Mouse (Mus musculus) midbrain, embryonic 15.5 days (tissue): ENCODE measurements at regions not wholly inside any gene's neighbourhood (a gene's known extent, or its start where the extent isn't known, plus 50 kb on each side); places are given as distances from the start of the nearest gene placed in this dataset.

Source experiments
- ATAC-seq: fragments of 200-750 bp; cut with Nextera tagmentation; replicated peaks from 2 replicates; pipeline ENCODE4 v1.8.0; 2017; ENCODE audit warnings: moderate TSS enrichment
- H3K27ac ChIP-seq: fragments of 300-500 bp; sonication (generic); 2 replicates; pipeline ENCODE4 v1.5.1; 2015; ENCODE audit warnings: mild to moderate bottlenecking, inconsistent platforms
- H3K27me3 ChIP-seq: fragments of 300-500 bp; sonication (generic); replicated peaks from 2 replicates; pipeline ENCODE4 v1.6.1; 2015; ENCODE audit warnings: inconsistent platforms
- H3K36me3 ChIP-seq: fragments of 300-500 bp; sonication (generic); replicated peaks from 2 replicates; pipeline ENCODE4 v1.6.1; 2015; ENCODE audit warnings: inconsistent platforms
- H3K4me1 ChIP-seq: fragments of 300-500 bp; sonication (generic); 2 replicates; pipeline ENCODE4 v1.6.1; 2015; ENCODE audit warnings: inconsistent platforms
- H3K4me2 ChIP-seq: fragments of 300-500 bp; sonication (generic); 2 replicates; pipeline ENCODE4 v1.6.1; 2015; ENCODE audit warnings: inconsistent platforms, mild to moderate bottlenecking, moderate library complexity
- H3K4me3 ChIP-seq: fragments of 300-500 bp; sonication (generic); 2 replicates; pipeline ENCODE4 v1.5.1; 2015; ENCODE audit warnings: mild to moderate bottlenecking, inconsistent platforms
- H3K9ac ChIP-seq: fragments of 300-500 bp; sonication (generic); 2 replicates; pipeline ENCODE4 v1.6.1; 2015; ENCODE audit warnings: mild to moderate bottlenecking, inconsistent platforms
- H3K9me3 ChIP-seq: fragments of 300-500 bp; sonication (generic); 2 replicates; pipeline ENCODE4 v1.6.1; 2016; ENCODE audit warnings: inconsistent platforms
- WGBS: fragments of 180-500 bp; shearing (Covaris S2); methylation state at CpG from one replicate; pipeline ENCODE4 v1.1.7; 2015; ENCODE audit warnings: mixed read lengths; 5-methylcytosine and 5-hydroxymethylcytosine counted together

GRCm38 (mm10) chr1:149010767-149011166 lies 950.3 kb downstream of the Pla2g4a start:
- H3K9me3 ChIP-seq = no peaks in the 10 kb centered on the region
- H3K36me3 ChIP-seq = no peaks in the 10 kb centered on the region
- ATAC-seq = no peak
- no peak overlapping the region for H3K4me2 ChIP-seq
- no peak overlapping the region for H3K27ac ChIP-seq
- H3K9ac ChIP-seq = no peak overlapping the region
- no peak overlapping the region for H3K4me3 ChIP-seq
- no peaks in the 10 kb centered on the region for H3K4me1 ChIP-seq
- no peaks in the 10 kb centered on the region for H3K27me3 ChIP-seq

- no peak overlapping the region for H3K9ac ChIP-seq
- H3K27me3 ChIP-seq = no peaks in the 10 kb centered on the region
- no peak overlapping the region for H3K27ac ChIP-seq
- WGBS = 68% methylated on average over 3 of the region's 3 CpGs
- H3K36me3 ChIP-seq = no peaks in the 10 kb centered on the region
- no peaks in the 10 kb centered on the region for H3K9me3 ChIP-seq
- ATAC-seq = peak; percentile 50; the same call in 1 of the 2 replicates
- H3K4me1 ChIP-seq = no peaks in the 10 kb centered on the region
- no peak overlapping the region for H3K4me2 ChIP-seq
- no peak overlapping the region for H3K4me3 ChIP-seq
Observed at GRCm38 (mm10) chr1:149000092-149000491, 961.0 kb downstream of the Pla2g4a start.

GRCm38 (mm10) chr1:148993586-148993985 lies 967.5 kb downstream of the Pla2g4a start:
- no peak overlapping the region for H3K9ac ChIP-seq
- H3K27me3 ChIP-seq = no peaks in the 10 kb centered on the region
- H3K4me2 ChIP-seq = no peak overlapping the region
- no peak overlapping the region for H3K27ac ChIP-seq
- H3K4me3 ChIP-seq = no peak overlapping the region
- no peaks in the 10 kb centered on the region for H3K36me3 ChIP-seq
- ATAC-seq = peak; percentile 62; the same call in 1 of the 2 replicates
- H3K4me1 ChIP-seq = no peaks in the 10 kb centered on the region
- WGBS = 61% methylated on average over 1 of the region's 1 CpGs
- H3K9me3 ChIP-seq = no peaks in the 10 kb centered on the region

DNA sequence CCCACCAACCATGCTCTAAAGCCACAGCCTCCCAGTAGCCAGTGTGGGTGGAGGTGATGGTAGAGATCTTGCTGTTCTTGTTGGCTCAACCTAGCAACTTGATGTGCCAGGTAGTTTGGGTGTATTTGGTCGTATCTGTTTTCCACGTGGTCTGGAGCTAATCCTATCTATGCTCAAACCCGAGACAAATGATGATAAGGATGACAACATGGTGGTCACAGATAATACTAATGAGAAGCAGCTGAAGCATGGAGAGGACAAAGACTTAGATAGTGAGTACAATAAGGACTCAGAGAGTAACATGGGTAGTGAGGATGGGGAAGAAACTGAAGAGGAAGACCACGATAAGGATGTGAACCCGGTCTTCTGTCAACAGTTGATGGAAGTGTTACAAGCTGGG lies 983.7 kb downstream of the Pla2g4a start:
- no peaks in the 10 kb centered on the region for H3K27me3 ChIP-seq
- no peak overlapping the region for H3K4me2 ChIP-seq
- H3K4me3 ChIP-seq = no peak overlapping the region
- H3K9me3 ChIP-seq = no peaks in the 10 kb centered on the region
- no peak for ATAC-seq
- WGBS = 93% methylated on average over 5 of the region's 5 CpGs
- H3K27ac ChIP-seq = no peak overlapping the region
- H3K36me3 ChIP-seq = no peaks in the 10 kb centered on the region
- no peak overlapping the region for H3K9ac ChIP-seq
- no peaks in the 10 kb centered on the region for H3K4me1 ChIP-seq

DNA sequence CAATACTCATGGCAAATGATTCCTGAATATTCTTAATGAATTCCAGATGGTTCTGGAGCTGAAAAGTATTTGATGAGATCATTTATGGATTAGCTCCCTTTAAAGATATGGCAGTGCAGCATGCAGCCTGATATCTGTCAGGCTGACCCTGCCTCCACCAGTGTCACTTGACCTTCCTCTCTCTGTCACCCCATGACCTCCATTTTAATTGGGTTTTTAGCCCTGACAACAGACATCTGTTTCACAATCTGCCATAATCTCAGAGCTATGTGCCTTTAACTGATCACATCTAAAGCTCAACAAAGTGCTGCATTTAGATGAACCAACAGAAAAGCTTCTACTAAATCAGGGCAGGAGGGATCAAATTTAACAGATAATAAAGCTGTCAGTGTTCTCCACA lies 995.7 kb downstream of the Pla2g4a start:
- no peak overlapping the region for H3K4me2 ChIP-seq
- H3K4me1 ChIP-seq = no peaks in the 10 kb centered on the region
- no peak for ATAC-seq
- no peak overlapping the region for H3K4me3 ChIP-seq
- no peak overlapping the region for H3K9ac ChIP-seq
- H3K9me3 ChIP-seq = no peaks in the 10 kb centered on the region
- H3K27ac ChIP-seq = no peak overlapping the region
- no peaks in the 10 kb centered on the region for H3K27me3 ChIP-seq
- no peaks in the 10 kb centered on the region for H3K36me3 ChIP-seq

DNA sequence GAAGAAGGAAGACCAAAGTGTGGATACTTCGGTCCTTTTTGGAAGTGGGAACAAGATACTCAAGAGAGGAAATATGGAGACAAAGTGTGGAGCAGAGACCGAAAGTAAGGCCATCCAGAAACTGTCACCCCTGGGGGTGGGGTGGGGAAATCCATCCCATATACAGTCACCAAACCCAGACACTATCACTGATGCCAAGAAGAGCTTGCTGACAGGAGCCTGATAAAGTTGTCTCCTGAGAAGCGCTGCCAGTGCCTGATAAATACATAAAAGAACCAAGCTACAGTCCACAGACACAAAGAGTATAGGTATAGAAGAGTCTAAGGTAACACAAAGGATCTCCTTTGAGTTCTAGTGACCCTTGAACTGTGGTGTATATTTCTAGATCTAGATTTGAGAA lies 1026.7 kb downstream of the Pla2g4a start:
- Histone ChIP-seq H3K9ac (no peak overlapping the region), H3K27ac (no peak overlapping the region), H3K4me1 (no peaks in the 10 kb centered on the region), H3K36me3 (no peaks in the 10 kb centered on the region), H3K9me3 (no peaks in the 10 kb centered on the region), H3K27me3 (no peaks in the 10 kb centered on the region), H3K4me2 (no peak overlapping the region), H3K4me3 (no peak overlapping the region)
- WGBS = 89% methylated on average over 3 of the region's 3 CpGs
- no peak for ATAC-seq

- no peak overlapping the region for H3K27ac ChIP-seq
- no peak overlapping the region for H3K9ac ChIP-seq
- no peak overlapping the region for H3K4me2 ChIP-seq
- 71% methylated on average over 2 of the region's 2 CpGs for WGBS
- no peak overlapping the region for H3K4me3 ChIP-seq
- ATAC-seq = no peak
- H3K36me3 ChIP-seq = no peaks in the 10 kb centered on the region
- H3K27me3 ChIP-seq = no peaks in the 10 kb centered on the region
- no peaks in the 10 kb centered on the region for H3K9me3 ChIP-seq
- H3K4me1 ChIP-seq = no peaks in the 10 kb centered on the region
Observed at GRCm38 (mm10) chr1:148924506-148924905, 1036.6 kb downstream of the Pla2g4a start.

GRCm38 (mm10) chr1:148917062-148917461 lies 1044.0 kb downstream of the Pla2g4a start:
- H3K27ac ChIP-seq = no peak overlapping the region
- H3K9me3 ChIP-seq = no peaks in the 10 kb centered on the region
- ATAC-seq = no peak
- H3K36me3 ChIP-seq = no peaks in the 10 kb centered on the region
- H3K4me1 ChIP-seq = no peaks in the 10 kb centered on the region
- H3K9ac ChIP-seq = no peak overlapping the region
- no peak overlapping the region for H3K4me2 ChIP-seq
- H3K4me3 ChIP-seq = no peak overlapping the region
- H3K27me3 ChIP-seq = no peaks in the 10 kb centered on the region

DNA sequence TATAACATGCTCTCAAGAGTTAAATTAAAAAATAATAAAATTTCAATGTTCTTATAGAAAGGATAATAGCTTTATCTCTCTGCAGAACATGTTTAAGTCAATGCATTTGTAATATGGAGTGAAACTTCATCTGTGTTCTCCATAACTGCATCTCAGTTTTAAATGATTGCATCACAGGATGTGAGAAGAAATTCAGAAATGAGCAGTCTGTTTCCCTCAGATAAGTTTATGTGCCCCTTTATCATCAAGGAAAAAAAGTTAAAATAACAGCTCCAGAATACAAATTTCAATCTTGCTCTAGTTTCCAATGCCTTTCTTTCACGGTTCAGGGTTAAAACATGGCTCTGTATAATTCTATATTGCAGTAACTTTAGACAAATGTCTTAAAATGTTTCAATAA lies 1048.3 kb downstream of the Pla2g4a start:
- Histone ChIP-seq H3K27me3 (no peaks in the 10 kb centered on the region), H3K27ac (no peak overlapping the region), H3K4me3 (no peak overlapping the region), H3K9me3 (no peaks in the 10 kb centered on the region), H3K36me3 (no peaks in the 10 kb centered on the region), H3K4me1 (no peaks in the 10 kb centered on the region), H3K4me2 (no peak overlapping the region), H3K9ac (no peak overlapping the region)
- 88% methylated on average over 1 of the region's 1 CpGs for WGBS
- no peak for ATAC-seq

DNA sequence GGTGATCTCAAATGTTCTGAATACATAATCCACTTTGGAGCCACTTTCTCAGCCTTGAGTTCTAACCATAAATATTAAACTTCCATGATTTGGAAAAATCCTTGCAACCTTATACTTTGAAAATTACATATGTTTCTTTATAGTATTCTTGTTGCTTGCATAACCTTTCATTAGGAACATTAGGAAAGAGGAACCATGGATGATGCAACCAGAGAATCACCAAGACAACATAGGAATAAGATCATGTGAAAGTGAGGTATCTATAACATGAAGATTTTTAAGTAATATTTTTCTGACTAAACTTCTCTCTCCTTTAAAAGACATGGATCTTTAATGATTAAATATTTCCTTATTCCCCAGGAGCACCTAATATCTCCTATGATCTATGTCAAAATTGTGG lies 1057.0 kb downstream of the Pla2g4a start:
- ATAC-seq = no peak
- no peak overlapping the region for H3K4me2 ChIP-seq
- no peaks in the 10 kb centered on the region for H3K4me1 ChIP-seq
- H3K36me3 ChIP-seq = no peaks in the 10 kb centered on the region
- no peak overlapping the region for H3K9ac ChIP-seq
- no peak overlapping the region for H3K4me3 ChIP-seq
- H3K27ac ChIP-seq = no peak overlapping the region
- H3K9me3 ChIP-seq = no peaks in the 10 kb centered on the region
- H3K27me3 ChIP-seq = no peaks in the 10 kb centered on the region

- Histone ChIP-seq H3K4me3 (no peak overlapping the region), H3K4me2 (no peak overlapping the region), H3K9ac (no peak overlapping the region), H3K36me3 (no peaks in the 10 kb centered on the region), H3K9me3 (no peaks in the 10 kb centered on the region), H3K27me3 (no peaks in the 10 kb centered on the region), H3K4me1 (no peaks in the 10 kb centered on the region), H3K27ac (no peak overlapping the region)
- no peak for ATAC-seq
Observed at GRCm38 (mm10) chr1:148903093-148903492, 1058.0 kb downstream of the Pla2g4a start.

GRCm38 (mm10) chr1:148901319-148902033 lies 1059.6 kb downstream of the Pla2g4a start:
- no peaks in the 10 kb centered on the region for H3K27me3 ChIP-seq
- 95% methylated on average over 2 of the region's 2 CpGs for WGBS
- H3K4me3 ChIP-seq = no peak overlapping the region
- no peak overlapping the region for H3K27ac ChIP-seq
- no peaks in the 10 kb centered on the region for H3K36me3 ChIP-seq
- ATAC-seq = no peak
- H3K9me3 ChIP-seq = no peaks in the 10 kb centered on the region
- no peak overlapping the region for H3K4me2 ChIP-seq
- H3K4me1 ChIP-seq = no peaks in the 10 kb centered on the region
- H3K9ac ChIP-seq = no peak overlapping the region

DNA sequence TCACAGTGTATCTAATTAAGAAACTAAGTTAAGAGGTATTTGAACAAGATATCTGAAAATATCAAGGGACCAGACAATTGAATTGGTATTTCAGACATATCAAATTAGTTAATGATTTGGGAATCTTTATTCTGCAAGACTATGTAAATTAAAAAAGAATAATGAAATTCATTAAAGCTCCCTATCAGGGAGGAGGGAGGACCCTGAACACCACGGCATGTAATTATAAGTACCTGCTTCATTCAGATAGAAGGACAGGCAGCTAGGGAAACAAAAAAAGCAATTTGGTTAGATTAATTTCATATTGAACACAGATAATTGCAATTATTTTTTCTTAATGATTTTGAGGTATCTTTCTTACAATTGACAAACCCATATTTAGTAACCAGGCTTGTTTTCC lies 1090.3 kb downstream of the Pla2g4a start:
- Histone ChIP-seq H3K4me2 (no peak overlapping the region), H3K27me3 (no peaks in the 10 kb centered on the region), H3K27ac (no peak overlapping the region), H3K9me3 (no peaks in the 10 kb centered on the region), H3K36me3 (no peaks in the 10 kb centered on the region), H3K9ac (no peak overlapping the region), H3K4me3 (no peak overlapping the region), H3K4me1 (no peaks in the 10 kb centered on the region)
- WGBS = 59% methylated on average over 1 of the region's 1 CpGs
- no peak for ATAC-seq
